ENCODE assay signal across 28 mouse cellular contexts in genomic region chr4:134149389-134149788, GRCm38 (mm10). TPM values are rescaled to one million over a fixed set of nuclear protein-coding genes. Genes with fewer than 3 reads are reported as not detected.
DNase-seq lines count a peak whose midpoint lies in the region; ATAC-seq and TF ChIP-seq lines count a peak whose summit lies in the region.
"Had no signal": no experiment of that assay in that cellular context is flagged by ENCODE, and none has a peak within 500 bp of the region (broad histone marks: within the 10 kb centered on the region; RNA-seq: fewer than 3 reads in every experiment).

No protein-coding gene starts in this region.

- DNase-seq in midbrain, embryonic 11.5 days (ENCODE audit: low spot score, missing footprints), result peak; percentile 73
- DNase-seq in midbrain, postnatal 0 days (ENCODE audit: low spot score), result no peak
- DNase-seq in ZHBTc4 (ENCODE audit: low read depth, low spot score) (peak; percentile 25), liver (no peak)
- DNase-seq: adrenal gland, adult 2 months; adrenal gland, adult 8-10 months; adrenal gland, postnatal 10 days; adrenal gland, postnatal 14 days; adrenal gland, postnatal 25 days; adrenal gland, postnatal 36 days; B cell, adult 2 months; cerebellum, adult 11 months; cerebellum, adult 11-12 months; cerebellum, adult 18-20 months; cerebellum, adult 2 months had no signal

- no peak for ATAC-seq in midbrain, embryonic 11.5 days (ENCODE audit: low FRiP score)
- no peak for ATAC-seq in midbrain, postnatal 0 days (ENCODE audit: low FRiP score)
- 0 out of 2 replicates have a peak, but pooled peaks have one; percentile 66 for ATAC-seq in monocyte, adult 5-6 weeks (replicated peaks; ENCODE audit: insufficient number of reproducible peaks, low FRiP score, low TSS enrichment, poor library complexity, severe bottlenecking)
- no peak for ATAC-seq in neural tube, embryonic 15.5 days (ENCODE audit: low FRiP score)
- ATAC-seq: activated CD4-positive, CD25-positive, alpha-beta regulatory T cell, adult 4 months; CD4-positive, CD25-positive, alpha-beta regulatory T cell, adult 4 months; Patski had no signal

- no peak overlapping the region for H3K27ac ChIP-seq in midbrain, embryonic 11.5 days (ENCODE audit: low read depth, low read length)
- no peak overlapping the region for H3K27ac ChIP-seq in midbrain, postnatal 0 days (ENCODE audit: low read depth, low read length)
- no peak overlapping the region for H3K27ac ChIP-seq in neural tube, embryonic 15.5 days (replicated peaks)

- no peak for TF ChIP-seq CTCF in midbrain, postnatal 0 days (IDR thresholded peaks at IDR 0.05)

- no peak overlapping the region for H3K4me3 ChIP-seq in midbrain, embryonic 11.5 days (ENCODE audit: low read depth, low read length)
- H3K4me3 ChIP-seq in midbrain, postnatal 0 days (ENCODE audit: low read depth, low read length), result no peak overlapping the region
- no peak overlapping the region for H3K4me3 ChIP-seq in neural tube, embryonic 15.5 days (replicated peaks)

- H3K9ac ChIP-seq in midbrain, embryonic 11.5 days (ENCODE audit: low read length), result no peak overlapping the region
- H3K9ac ChIP-seq in midbrain, postnatal 0 days (replicated peaks; ENCODE audit: low read length, poor library complexity, severe bottlenecking), result no peak overlapping the region
- no peak overlapping the region for H3K9ac ChIP-seq in neural tube, embryonic 15.5 days (replicated peaks)

- no peak overlapping the region for H3K4me2 ChIP-seq in midbrain, embryonic 11.5 days
- no peak overlapping the region for H3K4me2 ChIP-seq in midbrain, postnatal 0 days (ENCODE audit: low read depth, low read length, poor library complexity, severe bottlenecking)
- no peak overlapping the region for H3K4me2 ChIP-seq in neural tube, embryonic 15.5 days

- 95% methylated on average over 4 of the region's 4 CpGs for WGBS in midbrain, embryonic 11.5 days
- 97% methylated on average over 4 of the region's 4 CpGs for WGBS in midbrain, postnatal 0 days
- WGBS in neural tube, embryonic 15.5 days, result 95% methylated on average over 4 of the region's 4 CpGs

- peaks cover 19% of the 10 kb centered on the region for H3K36me3 ChIP-seq in midbrain, embryonic 11.5 days (ENCODE audit: control insufficient read depth, insufficient read depth, low read length)
- H3K36me3 ChIP-seq in midbrain, postnatal 0 days (ENCODE audit: insufficient read depth, low read length), result peaks cover 13% of the 10 kb centered on the region
- peaks cover 48% of the 10 kb centered on the region for H3K36me3 ChIP-seq in neural tube, embryonic 15.5 days

- H3K4me1 ChIP-seq in midbrain, embryonic 11.5 days (ENCODE audit: control insufficient read depth, insufficient read depth, low read length), result no peaks in the 10 kb centered on the region
- no peaks in the 10 kb centered on the region for H3K4me1 ChIP-seq in midbrain, postnatal 0 days (ENCODE audit: insufficient read depth, low read length)
- no peaks in the 10 kb centered on the region for H3K4me1 ChIP-seq in neural tube, embryonic 15.5 days

- no peaks in the 10 kb centered on the region for H3K9me3 ChIP-seq in midbrain, embryonic 11.5 days (ENCODE audit: control insufficient read depth, low read length)
- no peaks in the 10 kb centered on the region for H3K9me3 ChIP-seq in midbrain, postnatal 0 days (ENCODE audit: low read length)
- H3K9me3 ChIP-seq in neural tube, embryonic 15.5 days (replicated peaks), result no peaks in the 10 kb centered on the region
- H3K9me3 ChIP-seq: G1E had no signal

- H3K27me3 ChIP-seq in midbrain, embryonic 11.5 days (ENCODE audit: control insufficient read depth, insufficient read depth, low read length), result no peaks in the 10 kb centered on the region
- H3K27me3 ChIP-seq in midbrain, postnatal 0 days (ENCODE audit: insufficient read depth, low read length), result no peaks in the 10 kb centered on the region
- H3K27me3 ChIP-seq in neural tube, embryonic 15.5 days (replicated peaks), result no peaks in the 10 kb centered on the region
- H3K27me3 ChIP-seq: CH12.LX, Patski had no signal

RNA-seq across cellular contexts. Expression of gene Sh3bgrl3, which starts 20.8 kb away (rescaled TPM):
- polyA plus RNA-seq in midbrain, embryonic 11.5 days (2014; fragmentation: Nextera tagmentation; extraction: Ambion mirVana), result 308 and 312 TPM in 2 replicates
- 162 and 224 TPM in 2 replicates for total RNA-seq in midbrain, postnatal 0 days (2014; rRNA removed)
- polyA plus RNA-seq in midbrain, postnatal 0 days (2015; fragmentation: Nextera tagmentation; extraction: Ambion mirVana), result 565 and 583 TPM in 2 replicates
- 320 to 400 TPM (median 328 TPM) in 3 replicates for total RNA-seq in monocyte, adult 5-6 weeks (2017)
- 436 and 479 TPM in 2 replicates for polyA plus RNA-seq in neural tube, embryonic 15.5 days (2015; fragmentation: Nextera tagmentation; extraction: Ambion mirVana)

RNA-seq across cellular contexts. Expression of gene Cep85, which starts 37.5 kb away (rescaled TPM):
- 26.6 and 27.1 TPM in 2 replicates for polyA plus RNA-seq in midbrain, embryonic 11.5 days (2014; fragmentation: Nextera tagmentation; extraction: Ambion mirVana)
- 10.0 and 12.5 TPM in 2 replicates for total RNA-seq in midbrain, postnatal 0 days (2014; rRNA removed)
- polyA plus RNA-seq in midbrain, postnatal 0 days (2015; fragmentation: Nextera tagmentation; extraction: Ambion mirVana), result 13.3 and 14.8 TPM in 2 replicates
- total RNA-seq in monocyte, adult 5-6 weeks (2017), result 21.6 to 36.1 TPM (median 24.2 TPM) in 3 replicates
- 18.9 and 34.8 TPM in 2 replicates for polyA plus RNA-seq in neural tube, embryonic 15.5 days (2015; fragmentation: Nextera tagmentation; extraction: Ambion mirVana)

RNA-seq across cellular contexts. Expression of gene Ubxn11, which starts 47.0 kb away (rescaled TPM):
- polyA plus RNA-seq in midbrain, embryonic 11.5 days (2014; fragmentation: Nextera tagmentation; extraction: Ambion mirVana), result 3.0 and 4.7 TPM in 2 replicates
- 4.9 and 8.4 TPM in 2 replicates for total RNA-seq in midbrain, postnatal 0 days (2014; rRNA removed)
- polyA plus RNA-seq in midbrain, postnatal 0 days (2015; fragmentation: Nextera tagmentation; extraction: Ambion mirVana), result 11.2 and 13.7 TPM in 2 replicates
- 8.5 to 13.7 TPM (median 10.6 TPM) in 3 replicates for total RNA-seq in monocyte, adult 5-6 weeks (2017)
- 16.2 and 19.4 TPM in 2 replicates for polyA plus RNA-seq in neural tube, embryonic 15.5 days (2015; fragmentation: Nextera tagmentation; extraction: Ambion mirVana)

RNA-seq across cellular contexts. Expression of gene Gm7534, which starts 53.4 kb away (rescaled TPM):
- not detected in 2 replicates for polyA plus RNA-seq in midbrain, embryonic 11.5 days (2014; fragmentation: Nextera tagmentation; extraction: Ambion mirVana)
- total RNA-seq in midbrain, postnatal 0 days (2014; rRNA removed), result not detected in 2 replicates
- polyA plus RNA-seq in midbrain, postnatal 0 days (2015; fragmentation: Nextera tagmentation; extraction: Ambion mirVana), result not detected in 2 replicates
- total RNA-seq in monocyte, adult 5-6 weeks (2017), result not detected in 3 replicates
- not detected in 2 replicates for polyA plus RNA-seq in neural tube, embryonic 15.5 days (2015; fragmentation: Nextera tagmentation; extraction: Ambion mirVana)
- total RNA-seq: adrenal gland, adult 18-20 months; adrenal gland, adult 2 months; adrenal gland, adult 8-10 months; adrenal gland, postnatal 10 days; adrenal gland, postnatal 14 days; adrenal gland, postnatal 25 days; adrenal gland, postnatal 36 days; adrenal gland, postnatal 4 days; CH12.LX; ES-E14; MEL had no signal
- polyA plus RNA-seq: adrenal gland, adult 2 months; brain, embryonic 14.5 days; C2C12; CD4-positive, CD25-positive, alpha-beta regulatory T cell, adult 4 months; cerebellum, adult 2 months; G1E; Patski had no signal

RNA-seq across cellular contexts. Expression of gene Cd52, which starts 54.5 kb away (rescaled TPM):
- polyA plus RNA-seq in midbrain, embryonic 11.5 days (2014; fragmentation: Nextera tagmentation; extraction: Ambion mirVana), result 4.3 and 4.7 TPM in 2 replicates
- total RNA-seq in midbrain, postnatal 0 days (2014; rRNA removed), result 0.66 TPM in 1 of 2 replicates, not detected in the other
- 2.0 and 2.7 TPM in 2 replicates for polyA plus RNA-seq in midbrain, postnatal 0 days (2015; fragmentation: Nextera tagmentation; extraction: Ambion mirVana)
- 1,277 to 1,906 TPM (median 1,626 TPM) in 3 replicates for total RNA-seq in monocyte, adult 5-6 weeks (2017)
- 5.6 and 29.0 TPM in 2 replicates for polyA plus RNA-seq in neural tube, embryonic 15.5 days (2015; fragmentation: Nextera tagmentation; extraction: Ambion mirVana)
- polyA plus RNA-seq: C2C12, Patski had no signal

Comparison
In these comparisons a context has a peak if more than half of its experiments do, and no peak if none do; other contexts are left out.
1. DNase-seq: peak in midbrain, embryonic 11.5 days (single experiment) and ZHBTc4 (single experiment); none in midbrain, postnatal 0 days (single experiment) and liver (single experiment).